Mouse (Mus musculus): ENCODE measurements around the gene Atl1. TPM values are rescaled to one million over a fixed set of nuclear protein-coding genes. Genes with fewer than 3 reads are reported as not detected.

Atl1 gene
- total and polyA plus RNA-seq, 3 experiments, result 0.55 to 2.7 (median 1.6) TPM

- ATAC-seq (ENCODE audit: extremely low read depth, insufficient number of reproducible peaks, low FRiP score, poor library complexity, severe bottlenecking) (no peak), DNase-seq (ENCODE audit: low spot score) (no peak)
- no peaks in the 10 kb centered on the region for H3K36me3 ChIP-seq (replicated peaks)
- peaks cover 5% of the 10 kb centered on the region for H3K27me3 ChIP-seq (ENCODE audit: insufficient read depth, low read length)
- H3K4me1 ChIP-seq (ENCODE audit: insufficient read depth, low read depth, low read length), result no peaks in the 10 kb centered on the region; the same call in 1 of the 2 replicates
- TF ChIP-seq POLR2AphosphoS5 (IDR thresholded peaks at IDR 0.05; ENCODE audit: insufficient replicate concordance, low read depth, low read length) (no peak), CTCF (IDR thresholded peaks at IDR 0.05; ENCODE audit: low read depth, low read length) (no peak), GATA1 (IDR thresholded peaks at IDR 0.05; ENCODE audit: borderline replicate concordance, low read length) (no peak), TAL1 (conservative IDR thresholded peaks at IDR 0.05; ENCODE audit: low read depth, low read length) (no peak), GATA2 (IDR thresholded peaks at IDR 0.05; ENCODE audit: borderline replicate concordance, low read depth, low read length) (no peak)
- no peaks in the 10 kb centered on the region for H3K9me3 ChIP-seq (replicated peaks)
- H3K4me3 ChIP-seq (ENCODE audit: low read depth, low read length), result no peak overlapping the region
These were observed 45.3 kb downstream of the Atl1 start for GRCm38 (mm10) chr12:69937731-69938130.

- TF ChIP-seq CTCF (IDR thresholded peaks at IDR 0.05; ENCODE audit: low read depth, low read length) (peak; percentile 54), POLR2AphosphoS5 (IDR thresholded peaks at IDR 0.05; ENCODE audit: insufficient replicate concordance, low read depth, low read length) (no peak), TAL1 (conservative IDR thresholded peaks at IDR 0.05; ENCODE audit: low read depth, low read length) (no peak), GATA2 (IDR thresholded peaks at IDR 0.05; ENCODE audit: borderline replicate concordance, low read depth, low read length) (no peak), GATA1 (IDR thresholded peaks at IDR 0.05; ENCODE audit: borderline replicate concordance, low read length) (no peak)
- peaks cover 5% of the 10 kb centered on the region for H3K27me3 ChIP-seq (ENCODE audit: insufficient read depth, low read length)
- H3K9me3 ChIP-seq (replicated peaks), result no peaks in the 10 kb centered on the region
- no peaks in the 10 kb centered on the region for H3K4me1 ChIP-seq (ENCODE audit: insufficient read depth, low read depth, low read length)
- no peaks in the 10 kb centered on the region for H3K36me3 ChIP-seq (replicated peaks)
- DNase-seq (ENCODE audit: low spot score), result no peak
- ATAC-seq (ENCODE audit: extremely low read depth, insufficient number of reproducible peaks, low FRiP score, poor library complexity, severe bottlenecking), result no peak
- H3K4me3 ChIP-seq (ENCODE audit: low read depth, low read length), result no peak overlapping the region
These were observed 46.9 kb downstream of the Atl1 start for GRCm38 (mm10) chr12:69939291-69939690.

GRCm38 (mm10) chr12:69941655-69942329 lies 49.4 kb downstream of the Atl1 start:
- Histone ChIP-seq H3K4me3 (ENCODE audit: low read depth, low read length) (no peak overlapping the region), H3K9me3 (replicated peaks) (no peaks in the 10 kb centered on the region), H3K27me3 (ENCODE audit: insufficient read depth, low read length) (peaks cover 3% of the 10 kb centered on the region), H3K36me3 (replicated peaks) (no peaks in the 10 kb centered on the region), H3K4me1 (ENCODE audit: insufficient read depth, low read depth, low read length) (no peaks in the 10 kb centered on the region)
- no peak for TF ChIP-seq CTCF (IDR thresholded peaks at IDR 0.05; ENCODE audit: low read depth, low read length)
- no peak for TF ChIP-seq GATA2 (IDR thresholded peaks at IDR 0.05; ENCODE audit: borderline replicate concordance, low read depth, low read length)
- TF ChIP-seq GATA1 (IDR thresholded peaks at IDR 0.05; ENCODE audit: borderline replicate concordance, low read length), result no peak
- TF ChIP-seq TAL1 (conservative IDR thresholded peaks at IDR 0.05; ENCODE audit: low read depth, low read length), result no peak
- no peak for DNase-seq (ENCODE audit: low spot score)
- ATAC-seq (ENCODE audit: extremely low read depth, insufficient number of reproducible peaks, low FRiP score, poor library complexity, severe bottlenecking), result no peak

GRCm38 (mm10) chr12:69945861-69946260 lies 53.4 kb downstream of the Atl1 start:
- Histone ChIP-seq H3K4me3 (ENCODE audit: low read depth, low read length) (no peak overlapping the region), H3K27me3 (ENCODE audit: insufficient read depth, low read length) (peaks cover 2% of the 10 kb centered on the region; the same call in 1 of the 2 replicates), H3K4me1 (ENCODE audit: insufficient read depth, low read depth, low read length) (peaks cover 4% of the 10 kb centered on the region; the same call in 1 of the 2 replicates), H3K36me3 (replicated peaks) (no peaks in the 10 kb centered on the region), H3K9me3 (replicated peaks) (no peaks in the 10 kb centered on the region)
- ATAC-seq (ENCODE audit: extremely low read depth, insufficient number of reproducible peaks, low FRiP score, poor library complexity, severe bottlenecking) (no peak), DNase-seq (ENCODE audit: low spot score) (no peak)
- TF ChIP-seq GATA2 (IDR thresholded peaks at IDR 0.05; ENCODE audit: borderline replicate concordance, low read depth, low read length), result no peak
- TF ChIP-seq GATA1 (IDR thresholded peaks at IDR 0.05; ENCODE audit: borderline replicate concordance, low read length), result no peak
- no peak for TF ChIP-seq CTCF (IDR thresholded peaks at IDR 0.05; ENCODE audit: low read depth, low read length)

- no peak for TF ChIP-seq POLR2AphosphoS5 (IDR thresholded peaks at IDR 0.05; ENCODE audit: insufficient replicate concordance, low read depth, low read length)
- Histone ChIP-seq H3K4me1 (ENCODE audit: insufficient read depth, low read depth, low read length) (peaks cover 4% of the 10 kb centered on the region; the same call in 1 of the 2 replicates), H3K27me3 (ENCODE audit: insufficient read depth, low read length) (peaks cover 2% of the 10 kb centered on the region; the same call in 1 of the 2 replicates), H3K4me3 (ENCODE audit: low read depth, low read length) (no peak overlapping the region), H3K36me3 (replicated peaks) (no peaks in the 10 kb centered on the region), H3K9me3 (replicated peaks) (no peaks in the 10 kb centered on the region)
- no peak for DNase-seq (ENCODE audit: low spot score)
- ATAC-seq (ENCODE audit: extremely low read depth, insufficient number of reproducible peaks, low FRiP score, poor library complexity, severe bottlenecking), result no peak
These were observed 55.1 kb downstream of the Atl1 start for GRCm38 (mm10) chr12:69947502-69947901.

GRCm38 (mm10) chr12:69957378-69957777 lies 65.0 kb downstream of the Atl1 start:
- H3K27me3 ChIP-seq (ENCODE audit: insufficient read depth, low read length), result no peaks in the 10 kb centered on the region
- ATAC-seq (ENCODE audit: extremely low read depth, insufficient number of reproducible peaks, low FRiP score, poor library complexity, severe bottlenecking) (no peak), DNase-seq (ENCODE audit: low spot score) (no peak)
- H3K4me3 ChIP-seq (ENCODE audit: low read depth, low read length), result no peak overlapping the region
- no peaks in the 10 kb centered on the region; the same call in 1 of the 2 replicates for H3K4me1 ChIP-seq (ENCODE audit: insufficient read depth, low read depth, low read length)
- no peak for TF ChIP-seq CTCF (IDR thresholded peaks at IDR 0.05; ENCODE audit: low read depth, low read length)
- TF ChIP-seq GATA2 (IDR thresholded peaks at IDR 0.05; ENCODE audit: borderline replicate concordance, low read depth, low read length), result no peak
- no peak for TF ChIP-seq TAL1 (conservative IDR thresholded peaks at IDR 0.05; ENCODE audit: low read depth, low read length)
- TF ChIP-seq POLR2AphosphoS5 (IDR thresholded peaks at IDR 0.05; ENCODE audit: insufficient replicate concordance, low read depth, low read length), result no peak
- TF ChIP-seq GATA1 (IDR thresholded peaks at IDR 0.05; ENCODE audit: borderline replicate concordance, low read length), result no peak
- H3K9me3 ChIP-seq (replicated peaks), result no peaks in the 10 kb centered on the region
- peaks cover 38% of the 10 kb centered on the region for H3K36me3 ChIP-seq (replicated peaks)

Measured in G1E (cell line).